Mouse (Mus musculus) skeletal muscle tissue, adult 2 months (tissue): ENCODE measurements at regions not wholly inside any gene's neighbourhood (a gene's known extent, or its start where the extent isn't known, plus 50 kb on each side); places are given as distances from the start of the nearest gene placed in this dataset.
A peak's percentile ranks its signal among the peaks of the same experiment; 100 is the strongest.

Source experiments
- DNase-seq: peaks from one replicate; pipeline ENCODE4 v3.0.0-alpha.2; 2012; ENCODE audit warnings: low read depth, low spot score

DNA sequence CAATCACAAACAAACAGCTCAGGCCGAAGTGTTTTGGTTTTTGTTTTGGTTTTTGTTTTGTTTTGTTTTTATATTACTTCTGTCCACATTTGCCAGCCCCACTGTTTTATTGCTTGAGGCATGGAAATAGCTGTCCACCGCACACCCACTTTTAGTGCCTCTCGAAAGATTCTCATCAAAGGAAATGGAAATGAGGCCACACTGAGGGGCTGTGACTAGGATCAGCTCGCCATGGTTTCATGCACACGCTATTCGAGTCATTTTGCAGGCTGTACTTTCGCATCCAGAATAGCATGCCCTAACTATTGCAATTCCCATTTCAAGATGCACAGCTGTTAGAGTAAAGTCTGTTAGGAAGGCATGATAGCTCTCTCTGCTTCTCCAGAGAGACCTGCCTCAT is 1543.4 kb upstream of the Tenm3 start:
- DNase-seq, result no peak

DNA sequence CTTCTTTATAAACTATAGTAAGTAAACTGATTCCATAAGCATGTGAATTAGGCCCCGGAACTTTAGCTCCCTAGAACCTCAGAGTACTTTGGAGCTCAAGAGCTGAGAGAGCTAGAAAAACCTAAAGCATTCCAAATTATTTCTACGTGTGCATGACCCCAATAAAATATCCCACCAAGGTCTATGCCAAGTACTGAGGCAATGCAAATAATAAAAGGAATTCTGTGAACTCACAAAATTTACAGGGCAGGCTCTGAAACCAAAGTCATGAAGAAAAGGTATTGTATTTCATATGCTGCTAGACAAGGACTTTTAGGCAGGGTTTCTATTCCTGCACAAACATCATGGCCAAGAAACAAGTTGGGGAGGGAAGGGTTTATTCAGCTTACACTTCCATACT is 1539.9 kb upstream of the Tenm3 start:
- DNase-seq, result no peak

DNA sequence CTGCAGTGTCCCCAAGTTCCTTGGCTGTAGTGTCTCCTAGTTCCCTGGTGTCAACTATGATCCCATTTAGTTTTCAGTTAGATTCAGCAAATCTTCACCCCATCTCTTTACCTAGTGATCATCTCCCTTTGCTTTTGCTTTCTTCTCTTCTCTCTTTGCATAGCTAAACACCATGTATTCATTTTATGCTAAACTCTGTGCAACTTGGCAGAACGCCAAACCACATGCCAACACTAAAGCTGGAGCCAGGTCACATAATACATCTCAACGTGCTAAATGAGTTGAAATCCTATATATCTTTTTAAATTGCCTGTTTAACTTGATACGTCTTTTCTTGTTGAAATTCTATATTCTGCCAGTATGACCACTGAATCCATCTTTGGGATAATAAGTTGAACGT is 1536.0 kb upstream of the Tenm3 start:
- DNase-seq, result no peak

DNA sequence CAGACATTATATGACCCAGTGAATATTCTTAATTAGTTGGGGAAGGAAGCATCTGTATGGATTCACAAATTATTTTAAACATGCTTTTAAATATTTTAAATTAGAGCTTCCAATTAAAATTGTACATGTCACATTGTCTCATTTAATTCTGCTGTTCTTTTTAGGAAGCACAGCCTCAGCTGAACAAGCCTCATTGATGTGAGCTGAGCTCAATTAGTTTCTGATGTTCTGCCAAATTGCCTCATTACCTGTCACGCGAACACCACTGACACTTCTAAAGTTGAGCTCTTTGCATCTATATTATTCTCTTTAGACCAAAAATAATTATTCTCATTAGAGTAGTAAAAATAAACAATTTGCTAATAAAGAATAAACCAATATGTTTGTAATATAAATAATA is 1530.0 kb upstream of the Tenm3 start:
- DNase-seq, result no peak

DNA sequence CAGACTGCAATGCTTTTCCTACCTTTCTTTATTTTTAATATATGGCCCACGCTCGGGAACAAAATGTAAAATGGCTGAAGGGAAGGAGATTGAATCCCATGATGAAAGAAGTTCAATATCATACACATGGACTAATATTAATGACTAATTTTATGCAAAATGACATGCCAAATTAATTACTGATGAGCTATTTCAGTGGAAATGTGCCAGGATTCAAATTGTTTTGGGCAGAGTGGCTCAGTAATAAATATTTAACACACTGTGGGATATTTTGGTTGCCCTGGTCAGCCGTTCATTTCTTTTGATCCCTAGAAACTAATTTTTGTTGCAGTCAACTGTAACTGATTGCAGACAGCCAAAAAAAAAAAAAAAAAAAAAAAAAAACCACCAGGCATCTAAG is 1482.7 kb upstream of the Tenm3 start:
- DNase-seq, result no peak

DNA sequence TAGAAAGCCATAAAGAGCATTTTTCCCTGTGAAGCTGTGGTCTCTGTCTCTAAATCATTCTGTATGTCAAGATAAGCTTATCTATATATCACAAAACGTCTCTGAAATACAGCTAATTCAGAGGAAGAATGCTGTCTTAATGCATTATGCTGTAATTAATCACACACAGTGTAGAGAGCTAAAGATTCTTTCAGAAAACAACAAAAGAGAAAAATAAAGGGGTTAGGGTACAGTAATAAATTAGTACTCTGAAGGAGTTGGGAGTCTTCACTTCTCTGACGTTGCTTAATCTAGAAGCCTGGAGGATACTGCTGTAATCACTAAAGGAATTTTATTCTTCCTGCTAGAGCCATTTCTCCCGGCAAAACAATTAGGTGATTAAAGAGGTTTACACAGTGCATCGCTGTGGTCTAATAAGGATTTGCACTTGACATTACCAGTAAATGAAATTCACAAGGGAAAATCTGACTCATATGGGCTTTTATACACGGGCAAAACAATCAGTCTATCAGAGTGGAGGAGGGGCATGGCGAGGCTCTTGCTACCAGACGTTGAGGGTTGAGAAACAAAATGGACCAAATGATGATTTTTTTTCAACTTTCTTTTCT is 1477.7 kb upstream of the Tenm3 start:
- no peak for DNase-seq

DNA sequence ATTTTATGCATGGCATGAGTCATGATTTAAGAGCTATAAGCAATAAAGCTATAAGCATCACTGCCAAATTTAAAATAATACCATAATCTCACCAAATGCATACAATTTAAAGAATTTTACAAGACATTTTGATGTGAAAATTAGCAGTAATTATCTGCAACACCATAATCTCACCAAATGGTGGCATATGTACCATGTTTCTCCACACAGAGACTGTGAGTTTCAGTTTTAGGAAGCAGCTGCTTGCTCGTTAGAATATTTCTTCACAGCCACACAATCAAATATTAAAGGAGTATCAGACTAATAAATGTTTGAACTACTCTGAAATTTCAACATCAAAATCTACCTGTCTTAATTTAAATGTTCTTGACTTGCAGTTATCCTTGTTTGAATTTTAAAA is 1472.9 kb upstream of the Tenm3 start:
- DNase-seq, result no peak

DNA sequence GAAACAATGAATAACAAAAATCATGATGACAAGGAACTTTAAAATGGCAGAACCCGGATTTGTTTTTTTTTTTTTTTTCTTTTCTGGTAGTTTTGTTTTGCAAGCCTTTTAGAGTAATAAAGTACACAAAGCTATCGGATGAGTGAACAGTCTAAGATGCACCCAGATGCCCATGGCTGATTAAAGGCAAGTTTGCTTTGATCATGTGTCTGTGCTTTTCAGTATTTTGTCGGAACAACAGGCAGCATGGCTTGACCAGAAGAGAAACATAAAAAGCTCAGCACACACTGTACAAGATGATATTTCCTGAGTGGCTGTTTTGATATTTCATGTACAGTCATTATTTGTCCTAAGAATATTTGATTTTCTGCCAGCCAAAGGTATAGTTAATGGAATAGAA is 1466.6 kb upstream of the Tenm3 start:
- DNase-seq, result no peak

DNA sequence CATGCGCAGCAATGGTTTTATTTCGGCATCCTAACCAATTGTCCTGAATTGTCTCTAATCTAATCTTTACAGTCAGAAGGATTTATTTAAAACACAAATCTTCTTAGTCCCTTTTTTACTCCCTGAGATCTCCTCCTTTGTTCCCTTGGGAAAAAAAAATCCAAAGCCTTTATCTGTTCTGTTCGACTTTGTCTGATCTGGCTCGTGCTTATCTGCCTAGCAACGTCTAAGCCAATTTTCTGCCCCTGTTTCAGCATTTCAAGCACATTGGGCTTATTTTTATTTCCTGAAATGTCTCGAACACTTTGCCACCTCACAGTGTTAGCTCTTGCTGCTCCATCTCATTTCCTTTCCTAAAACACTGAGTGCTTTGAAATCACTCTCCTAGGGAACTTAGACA is 1456.6 kb upstream of the Tenm3 start:
- DNase-seq, result no peak

DNA sequence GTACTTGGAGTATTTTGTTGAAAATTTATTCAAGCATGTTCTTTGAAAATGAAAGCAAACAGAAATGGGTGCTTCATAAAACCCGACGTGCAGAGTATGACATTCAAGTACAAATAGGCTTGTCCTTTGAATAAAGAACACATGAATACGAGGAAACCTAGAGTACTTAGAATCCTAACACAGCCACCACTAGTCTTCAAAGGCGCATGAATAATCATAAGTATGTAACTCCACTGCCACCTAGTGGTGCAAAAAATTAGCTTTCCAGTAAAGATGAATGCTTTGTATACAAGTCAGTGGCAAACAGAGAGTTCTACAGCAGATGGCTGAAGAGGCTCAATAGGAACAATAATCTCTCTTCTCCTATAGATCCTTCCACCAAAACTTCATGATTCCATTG is 1449.8 kb upstream of the Tenm3 start:
- DNase-seq, result peak; percentile 4

DNA sequence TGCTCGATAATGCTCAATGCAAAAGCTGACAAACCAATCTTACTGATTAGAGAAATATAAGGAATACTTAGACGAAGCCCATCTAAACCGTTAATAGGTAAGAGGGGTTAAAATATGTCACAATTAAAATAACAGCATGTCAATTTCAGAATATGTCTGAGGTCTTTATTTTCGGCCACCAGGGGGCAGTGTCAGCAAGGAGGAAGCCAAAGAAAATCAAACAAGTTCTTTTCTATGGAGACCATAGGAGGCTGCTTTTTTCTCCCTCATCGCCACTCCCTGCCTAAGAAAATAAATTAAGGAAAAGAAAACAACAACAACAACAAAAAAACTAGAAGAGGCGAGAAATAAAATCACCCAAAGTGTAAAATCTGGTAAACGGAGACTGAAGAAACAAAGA is 1448.4 kb upstream of the Tenm3 start:
- no peak for DNase-seq

DNA sequence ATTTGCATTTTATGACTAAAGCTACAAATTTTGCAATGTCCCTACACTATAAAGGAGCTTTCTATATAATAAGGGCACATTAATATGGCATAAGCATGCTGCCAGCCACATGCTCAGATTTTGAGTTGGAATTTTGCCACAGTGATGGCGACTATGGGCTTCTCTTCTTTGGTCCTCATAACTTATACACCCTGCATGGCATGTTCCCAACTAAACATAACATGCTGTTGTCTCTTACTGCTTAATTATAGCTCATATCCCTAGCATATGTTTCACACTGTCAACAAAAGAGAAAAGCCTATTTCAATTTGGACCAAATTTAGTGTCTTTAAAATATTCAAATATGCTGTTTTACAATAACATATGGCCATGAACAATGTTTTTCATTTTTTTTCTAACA is 1432.6 kb upstream of the Tenm3 start:
- no peak for DNase-seq

DNA sequence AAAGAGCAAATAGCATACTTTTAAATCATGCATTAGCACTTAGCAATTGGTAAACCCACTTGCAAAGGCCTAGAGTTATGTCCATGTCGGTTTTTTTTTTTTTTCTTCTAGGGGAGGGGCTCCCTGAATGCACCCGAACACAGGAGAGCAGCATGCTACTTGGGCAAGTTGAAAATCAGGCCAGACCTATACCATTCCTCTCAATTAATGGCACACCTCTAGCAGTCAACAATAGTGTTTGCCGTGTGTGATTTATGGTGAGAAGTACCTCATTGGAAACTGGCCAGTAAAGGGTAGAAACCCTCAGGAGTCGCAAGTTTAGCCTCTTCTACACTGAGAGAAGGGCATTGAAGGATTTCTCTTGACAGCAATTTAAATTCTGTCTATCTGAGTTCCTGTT is 1421.0 kb upstream of the Tenm3 start:
- no peak for DNase-seq
